Mouse (Mus musculus) erythroblast, embryonic 14.5 days (primary cell): ENCODE data around the gene Specc1.

Source experiments
- GATA1 ChIP-seq: IDR thresholded peaks from 2 replicates; pipeline ENCODE4 v1.6.1; 2012; ENCODE audit warnings: low read length, inconsistent platforms, mixed read lengths
- TAL1 ChIP-seq: IDR thresholded peaks from 3 replicates; pipeline ENCODE4 v1.6.1; 2012; ENCODE audit warnings: low read length, inconsistent platforms, mixed read lengths

- TF ChIP-seq GATA1 (no peak), TAL1 (no peak)
Observed at GRCm38 (mm10) chr11:62069554-62069953, 113.0 kb downstream of the Specc1 start.
